Mouse (Mus musculus): ENCODE measurements around the gene Nipbl. TPM values are rescaled to one million over a fixed set of nuclear protein-coding genes. Genes with fewer than 3 reads are reported as not detected.
A peak's percentile ranks its signal among the peaks of the same experiment; 100 is the strongest.

Gene Nipbl
- polyA plus RNA-seq, 2 experiments: 5.7 to 6.7 TPM

- Histone ChIP-seq H3K36me3 (replicated peaks; ENCODE audit: control insufficient read depth, insufficient read depth, low read depth) (no peaks in the 10 kb centered on the region), H3K9me3 (ENCODE audit: control insufficient read depth, low read length) (no peaks in the 10 kb centered on the region), H3K4me2 (ENCODE audit: low read depth) (no peak overlapping the region), H3K9ac (replicated peaks) (no peak overlapping the region), H3K27ac (no peak overlapping the region), H3K4me3 (ENCODE audit: insufficient read depth in 1 of 2, low read depth in 2 of 2, low read length in 2 of 2) (no peak overlapping the region), H3K27me3 (ENCODE audit: control insufficient read depth, insufficient read depth, low read length) (no peaks in the 10 kb centered on the region), H3K4me1 (replicated peaks; ENCODE audit: control insufficient read depth in 2 of 2, insufficient read depth in 2 of 2, low read length in 1 of 2) (peaks cover 0 to 4% of the 10 kb centered on the region in 2 experiments; a peak in 1 of 4 replicates)
- 77% methylated on average over 5 of the region's 5 CpGs for WGBS (ENCODE audit: insufficient replicate concordance)
- TF ChIP-seq EP300 (IDR thresholded peaks at IDR 0.05; ENCODE audit: low read depth) (no peak), CTCF (IDR thresholded peaks at IDR 0.05; ENCODE audit: low read depth) (no peak)
- ATAC-seq (ENCODE audit: insufficient read depth): no peak
- no peak for DNase-seq (ENCODE audit: low read depth in 3 of 3, low spot score in 3 of 3)
Observed at GRCm38 (mm10) chr15:8429502-8429901, 14.8 kb downstream of the Nipbl start.

GRCm38 (mm10) chr15:8420909-8421308 lies 23.4 kb downstream of the Nipbl start:
- ATAC-seq (ENCODE audit: insufficient read depth): peak; percentile 56; the same call in 1 of the 2 replicates

GRCm38 (mm10) chr15:8416500-8417138 lies 27.6 kb downstream of the Nipbl start:
- TF ChIP-seq CTCF (IDR thresholded peaks at IDR 0.05; ENCODE audit: low read depth) (no peak), EP300 (IDR thresholded peaks at IDR 0.05; ENCODE audit: low read depth) (no peak)
- WGBS (ENCODE audit: insufficient replicate concordance): 61% methylated on average over 4 of the region's 4 CpGs
- DNase-seq (ENCODE audit: low read depth in 3 of 3, low spot score in 3 of 3) (no peak), ATAC-seq (ENCODE audit: insufficient read depth) (no peak)
- H3K4me2 ChIP-seq (ENCODE audit: low read depth): no peak overlapping the region
- no peaks in the 10 kb centered on the region for H3K36me3 ChIP-seq (replicated peaks; ENCODE audit: control insufficient read depth, insufficient read depth, low read depth)
- H3K27me3 ChIP-seq (ENCODE audit: control insufficient read depth, insufficient read depth, low read length): no peaks in the 10 kb centered on the region
- H3K4me3 ChIP-seq (ENCODE audit: insufficient read depth in 1 of 2, low read depth in 2 of 2, low read length in 2 of 2): no peak overlapping the region
- no peak overlapping the region for H3K27ac ChIP-seq
- H3K4me1 ChIP-seq (replicated peaks; ENCODE audit: control insufficient read depth in 2 of 2, insufficient read depth in 2 of 2, low read length in 1 of 2): peaks cover 10 to 19% of the 10 kb centered on the region in 2 experiments
- H3K9me3 ChIP-seq (ENCODE audit: control insufficient read depth, low read length): no peaks in the 10 kb centered on the region
- no peak overlapping the region for H3K9ac ChIP-seq (replicated peaks)

More at GRCm38 (mm10) chr15:8420909-8421308, 23.4 kb downstream of the Nipbl start:
- TF ChIP-seq CTCF (IDR thresholded peaks at IDR 0.05; ENCODE audit: low read depth) (no peak), EP300 (IDR thresholded peaks at IDR 0.05; ENCODE audit: low read depth) (no peak)
- 18% methylated on average over 6 of the region's 6 CpGs for WGBS (ENCODE audit: insufficient replicate concordance)
- peaks cover 5% of the 10 kb centered on the region in 2 experiments for H3K4me1 ChIP-seq (replicated peaks; ENCODE audit: control insufficient read depth in 2 of 2, insufficient read depth in 2 of 2, low read length in 1 of 2)
- H3K27ac ChIP-seq: no peak overlapping the region
- DNase-seq (ENCODE audit: low read depth in 3 of 3, low spot score in 3 of 3): no peak
- H3K4me3 ChIP-seq (ENCODE audit: insufficient read depth in 1 of 2, low read depth in 2 of 2, low read length in 2 of 2): no peak overlapping the region
- H3K27me3 ChIP-seq (ENCODE audit: control insufficient read depth, insufficient read depth, low read length): no peaks in the 10 kb centered on the region
- no peaks in the 10 kb centered on the region for H3K9me3 ChIP-seq (ENCODE audit: control insufficient read depth, low read length)
- H3K9ac ChIP-seq (replicated peaks): no peak overlapping the region
- H3K4me2 ChIP-seq (ENCODE audit: low read depth): no peak overlapping the region
- H3K36me3 ChIP-seq (replicated peaks; ENCODE audit: control insufficient read depth, insufficient read depth, low read depth): no peaks in the 10 kb centered on the region

GRCm38 (mm10) chr15:8413356-8413755 lies 30.9 kb downstream of the Nipbl start:
- Histone ChIP-seq H3K27ac (no peak overlapping the region), H3K9me3 (ENCODE audit: control insufficient read depth, low read length) (no peaks in the 10 kb centered on the region), H3K27me3 (ENCODE audit: control insufficient read depth, insufficient read depth, low read length) (no peaks in the 10 kb centered on the region), H3K4me3 (ENCODE audit: insufficient read depth in 1 of 2, low read depth in 2 of 2, low read length in 2 of 2) (no peak overlapping the region), H3K36me3 (replicated peaks; ENCODE audit: control insufficient read depth, insufficient read depth, low read depth) (no peaks in the 10 kb centered on the region), H3K4me2 (ENCODE audit: low read depth) (no peak overlapping the region), H3K9ac (replicated peaks) (no peak overlapping the region), H3K4me1 (replicated peaks; ENCODE audit: control insufficient read depth in 2 of 2, insufficient read depth in 2 of 2, low read length in 1 of 2) (peaks cover 11 to 15% of the 10 kb centered on the region in 2 experiments)
- ATAC-seq (ENCODE audit: insufficient read depth) (no peak), DNase-seq (ENCODE audit: low read depth in 3 of 3, low spot score in 3 of 3) (no peak)
- WGBS (ENCODE audit: insufficient replicate concordance): 39% methylated on average over 3 of the region's 3 CpGs
- TF ChIP-seq EP300 (IDR thresholded peaks at IDR 0.05; ENCODE audit: low read depth): no peak
- no peak for TF ChIP-seq CTCF (IDR thresholded peaks at IDR 0.05; ENCODE audit: low read depth)

- Histone ChIP-seq H3K4me2 (ENCODE audit: low read depth) (peak overlapping the region; percentile 4; the same call in 1 of the 2 replicates), H3K27ac (no peak overlapping the region), H3K9me3 (ENCODE audit: control insufficient read depth, low read length) (no peaks in the 10 kb centered on the region), H3K4me1 (replicated peaks; ENCODE audit: control insufficient read depth in 2 of 2, insufficient read depth in 2 of 2, low read length in 1 of 2) (peaks cover 11 to 15% of the 10 kb centered on the region in 2 experiments), H3K27me3 (ENCODE audit: control insufficient read depth, insufficient read depth, low read length) (no peaks in the 10 kb centered on the region), H3K9ac (replicated peaks) (no peak overlapping the region; the same call in 1 of the 2 replicates), H3K4me3 (ENCODE audit: insufficient read depth in 1 of 2, low read depth in 2 of 2, low read length in 2 of 2) (no peak overlapping the region), H3K36me3 (replicated peaks; ENCODE audit: control insufficient read depth, insufficient read depth, low read depth) (no peaks in the 10 kb centered on the region)
- DNase-seq (ENCODE audit: low read depth in 3 of 3, low spot score in 3 of 3) (no peak), ATAC-seq (ENCODE audit: insufficient read depth) (no peak)
- TF ChIP-seq CTCF (IDR thresholded peaks at IDR 0.05; ENCODE audit: low read depth) (no peak), EP300 (IDR thresholded peaks at IDR 0.05; ENCODE audit: low read depth) (no peak)
- 21% methylated on average over 1 of the region's 1 CpGs for WGBS (ENCODE audit: insufficient replicate concordance)
Observed at GRCm38 (mm10) chr15:8411873-8412272, 32.4 kb downstream of the Nipbl start.

All from liver, embryonic 14.5 days (tissue).